Mouse (Mus musculus): ENCODE data around the gene Bmpr1b. TPM values are rescaled to one million over a fixed set of nuclear protein-coding genes. Genes with fewer than 3 reads are reported as not detected.

The Bmpr1b gene
- polyA plus RNA-seq, 1 experiment, result 0.25 TPM

DNA sequence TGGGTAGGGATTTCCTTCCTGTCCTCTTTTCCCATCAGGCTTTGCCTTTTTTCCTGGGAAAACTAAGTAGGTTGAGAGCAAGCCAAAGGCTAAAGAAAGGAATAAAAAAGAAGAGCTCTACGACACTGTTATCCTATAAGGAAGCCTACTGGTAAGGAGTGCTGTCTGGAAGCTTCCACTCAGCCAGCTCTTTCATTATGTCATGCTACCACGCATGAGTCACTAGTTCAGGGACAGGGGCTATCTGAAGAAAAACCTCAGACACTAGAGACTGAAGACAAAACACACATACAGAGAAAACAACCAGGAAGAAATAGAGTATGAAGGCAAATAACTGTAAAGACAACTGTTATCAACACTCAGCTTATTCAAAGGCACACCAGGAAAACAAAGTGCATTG, 286.7 kb downstream of the Bmpr1b start:
- H3K4me3 ChIP-seq (ENCODE audit: low read depth, low read length), result no peak overlapping the region
- TF ChIP-seq EP300 (IDR thresholded peaks at IDR 0.05; ENCODE audit: insufficient read depth, low read depth, low read length), result no peak
- TF ChIP-seq POLR2A (IDR thresholded peaks at IDR 0.05; ENCODE audit: insufficient read depth, low read length), result no peak
- TF ChIP-seq CTCF (IDR thresholded peaks at IDR 0.05; ENCODE audit: low read depth, low read length), result no peak
- H3K9me3 ChIP-seq (replicated peaks; ENCODE audit: control insufficient read depth, insufficient read depth, low read length, poor library complexity, severe bottlenecking), result no peaks in the 10 kb centered on the region
- H3K27ac ChIP-seq (ENCODE audit: insufficient read depth, low read length), result no peak overlapping the region
- no peak overlapping the region for H3K9ac ChIP-seq (ENCODE audit: low read depth, poor library complexity, severe bottlenecking)
- no peaks in the 10 kb centered on the region for H3K4me1 ChIP-seq (ENCODE audit: control insufficient read depth, insufficient read depth, low read length)
- no peaks in the 10 kb centered on the region for H3K27me3 ChIP-seq (ENCODE audit: control insufficient read depth, insufficient read depth, low read length, poor library complexity, severe bottlenecking)
- H3K36me3 ChIP-seq (ENCODE audit: control insufficient read depth, insufficient read depth, low read length, poor library complexity, severe bottlenecking), result no peaks in the 10 kb centered on the region

DNA sequence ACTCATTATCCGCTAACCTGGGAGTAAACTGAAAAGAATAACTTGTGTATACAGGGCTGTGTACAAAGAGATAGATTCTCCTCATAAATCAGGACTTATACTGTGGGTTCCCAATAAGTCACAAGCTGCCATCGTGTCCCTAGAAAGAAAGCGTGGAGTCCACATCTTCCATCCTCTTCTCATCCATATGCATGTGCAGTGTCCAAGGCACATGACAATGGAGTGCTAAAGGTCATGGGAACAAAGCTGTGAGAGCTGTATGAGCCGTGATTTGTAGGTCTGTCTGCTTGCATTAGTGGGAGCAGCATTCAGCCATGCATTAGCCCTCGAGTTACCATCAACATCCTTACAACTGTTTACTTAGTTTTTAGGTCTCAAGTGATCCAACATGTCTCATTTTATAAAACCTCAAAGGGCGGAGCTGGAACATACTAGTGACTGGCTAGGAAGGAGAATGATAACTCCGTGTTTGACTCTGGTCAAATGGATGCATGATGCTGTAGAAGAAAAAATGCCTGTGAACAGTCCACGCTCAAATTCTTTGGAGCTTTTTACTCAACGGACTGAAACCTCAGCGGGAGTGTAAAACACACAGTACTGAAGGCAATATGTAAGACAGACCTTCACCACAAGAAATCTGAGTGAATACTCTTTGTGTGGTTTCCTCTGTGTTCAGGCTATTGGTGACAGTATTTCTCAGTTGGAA, 296.7 kb downstream of the Bmpr1b start:
- no peak overlapping the region for H3K4me3 ChIP-seq (ENCODE audit: low read depth, low read length)
- no peaks in the 10 kb centered on the region for H3K27me3 ChIP-seq (ENCODE audit: control insufficient read depth, insufficient read depth, low read length, poor library complexity, severe bottlenecking)
- H3K9me3 ChIP-seq (replicated peaks; ENCODE audit: control insufficient read depth, insufficient read depth, low read length, poor library complexity, severe bottlenecking), result no peaks in the 10 kb centered on the region
- H3K9ac ChIP-seq (ENCODE audit: low read depth, poor library complexity, severe bottlenecking), result no peak overlapping the region
- H3K27ac ChIP-seq (ENCODE audit: insufficient read depth, low read length), result no peak overlapping the region
- H3K4me1 ChIP-seq (ENCODE audit: control insufficient read depth, insufficient read depth, low read length), result no peaks in the 10 kb centered on the region
- H3K36me3 ChIP-seq (ENCODE audit: control insufficient read depth, insufficient read depth, low read length, poor library complexity, severe bottlenecking), result no peaks in the 10 kb centered on the region
- TF ChIP-seq EP300 (IDR thresholded peaks at IDR 0.05; ENCODE audit: insufficient read depth, low read depth, low read length) (no peak), POLR2A (IDR thresholded peaks at IDR 0.05; ENCODE audit: insufficient read depth, low read length) (no peak), CTCF (IDR thresholded peaks at IDR 0.05; ENCODE audit: low read depth, low read length) (no peak)

DNA sequence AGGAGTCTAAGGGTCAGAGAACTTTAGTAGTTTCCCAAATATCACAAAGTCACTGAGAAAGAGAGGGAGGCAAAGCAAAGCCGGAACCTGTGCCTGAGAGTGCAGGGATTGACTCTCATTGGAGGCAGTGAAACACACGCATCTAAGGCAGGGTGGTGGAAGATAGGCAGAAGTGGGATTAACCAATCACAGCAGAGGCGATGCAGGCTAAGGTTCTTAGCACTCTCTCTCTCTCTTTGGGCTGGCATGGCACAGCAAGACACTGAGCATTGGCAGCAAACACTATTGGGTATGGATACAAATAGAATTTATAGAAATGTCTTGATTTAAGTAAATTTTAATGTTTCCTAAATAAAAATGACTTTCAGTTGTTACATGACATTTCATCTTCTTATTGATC, 297.4 kb downstream of the Bmpr1b start:
- Histone ChIP-seq H3K9me3 (replicated peaks; ENCODE audit: control insufficient read depth, insufficient read depth, low read length, poor library complexity, severe bottlenecking) (no peaks in the 10 kb centered on the region), H3K27me3 (ENCODE audit: control insufficient read depth, insufficient read depth, low read length, poor library complexity, severe bottlenecking) (no peaks in the 10 kb centered on the region), H3K27ac (ENCODE audit: insufficient read depth, low read length) (no peak overlapping the region), H3K36me3 (ENCODE audit: control insufficient read depth, insufficient read depth, low read length, poor library complexity, severe bottlenecking) (no peaks in the 10 kb centered on the region), H3K4me1 (ENCODE audit: control insufficient read depth, insufficient read depth, low read length) (no peaks in the 10 kb centered on the region), H3K9ac (ENCODE audit: low read depth, poor library complexity, severe bottlenecking) (no peak overlapping the region), H3K4me3 (ENCODE audit: low read depth, low read length) (no peak overlapping the region)
- TF ChIP-seq EP300 (IDR thresholded peaks at IDR 0.05; ENCODE audit: insufficient read depth, low read depth, low read length) (no peak), CTCF (IDR thresholded peaks at IDR 0.05; ENCODE audit: low read depth, low read length) (no peak), POLR2A (IDR thresholded peaks at IDR 0.05; ENCODE audit: insufficient read depth, low read length) (no peak)

DNA sequence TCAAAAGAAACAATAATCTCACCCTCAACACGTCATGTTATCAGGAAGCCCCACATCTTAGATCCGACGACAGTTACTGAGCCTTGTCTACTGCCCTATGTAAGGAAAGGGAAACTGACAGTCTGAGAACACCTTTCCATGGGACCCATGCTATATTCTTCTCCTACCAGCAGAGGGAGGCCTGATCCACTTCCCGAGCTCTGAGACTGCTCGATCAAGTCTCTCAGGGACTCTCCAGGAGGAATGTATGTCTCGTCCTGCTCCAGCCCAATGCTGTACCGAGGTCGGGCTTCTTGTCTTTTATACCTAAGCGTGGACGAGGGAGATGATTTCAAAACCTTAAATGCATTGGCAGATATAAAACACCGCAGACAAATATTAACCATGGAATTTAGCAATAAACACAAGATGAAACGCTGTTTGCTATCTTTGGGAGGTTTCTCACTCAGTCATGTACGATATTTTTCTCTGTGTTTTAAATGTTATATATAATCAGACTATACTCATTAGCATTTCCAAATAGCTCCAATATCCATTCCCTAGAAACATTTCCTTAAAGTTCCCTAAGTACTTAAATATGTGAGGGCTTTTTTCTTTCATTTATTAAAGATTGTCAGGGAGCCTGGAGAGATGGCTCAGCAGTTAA, 306.3 kb downstream of the Bmpr1b start:
- Histone ChIP-seq H3K36me3 (ENCODE audit: control insufficient read depth, insufficient read depth, low read length, poor library complexity, severe bottlenecking) (no peaks in the 10 kb centered on the region), H3K4me1 (ENCODE audit: control insufficient read depth, insufficient read depth, low read length) (no peaks in the 10 kb centered on the region), H3K27ac (ENCODE audit: insufficient read depth, low read length) (no peak overlapping the region), H3K27me3 (ENCODE audit: control insufficient read depth, insufficient read depth, low read length, poor library complexity, severe bottlenecking) (no peaks in the 10 kb centered on the region), H3K4me3 (ENCODE audit: low read depth, low read length) (no peak overlapping the region), H3K9ac (ENCODE audit: low read depth, poor library complexity, severe bottlenecking) (no peak overlapping the region), H3K9me3 (replicated peaks; ENCODE audit: control insufficient read depth, insufficient read depth, low read length, poor library complexity, severe bottlenecking) (no peaks in the 10 kb centered on the region)
- TF ChIP-seq CTCF (IDR thresholded peaks at IDR 0.05; ENCODE audit: low read depth, low read length) (peak; percentile 64), EP300 (IDR thresholded peaks at IDR 0.05; ENCODE audit: insufficient read depth, low read depth, low read length) (no peak)

DNA sequence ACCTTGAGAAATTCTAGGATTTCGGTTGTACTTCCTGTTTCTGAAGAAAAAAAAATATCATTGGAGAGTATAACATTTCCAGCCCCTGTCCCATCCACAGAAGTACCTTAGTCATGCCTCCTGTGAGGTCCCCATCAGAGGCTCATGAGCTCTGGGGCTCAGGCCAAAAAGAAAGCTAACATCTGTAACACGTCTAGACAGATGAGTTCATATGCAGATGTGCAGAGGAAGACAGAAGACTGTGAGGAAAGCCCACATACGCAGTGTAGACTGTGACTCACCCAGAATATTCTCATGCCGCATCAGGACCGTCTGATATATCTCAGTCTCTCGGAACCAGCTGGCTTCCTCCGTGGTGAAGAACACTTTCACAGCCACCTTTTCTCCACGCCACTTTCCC, 312.1 kb downstream of the Bmpr1b start:
- Histone ChIP-seq H3K27ac (ENCODE audit: insufficient read depth, low read length) (no peak overlapping the region), H3K4me1 (ENCODE audit: control insufficient read depth, insufficient read depth, low read length) (no peaks in the 10 kb centered on the region), H3K36me3 (ENCODE audit: control insufficient read depth, insufficient read depth, low read length, poor library complexity, severe bottlenecking) (no peaks in the 10 kb centered on the region), H3K27me3 (ENCODE audit: control insufficient read depth, insufficient read depth, low read length, poor library complexity, severe bottlenecking) (no peaks in the 10 kb centered on the region; the same call in 1 of the 2 replicates), H3K9me3 (replicated peaks; ENCODE audit: control insufficient read depth, insufficient read depth, low read length, poor library complexity, severe bottlenecking) (no peaks in the 10 kb centered on the region), H3K4me3 (ENCODE audit: low read depth, low read length) (no peak overlapping the region), H3K9ac (ENCODE audit: low read depth, poor library complexity, severe bottlenecking) (no peak overlapping the region)
- TF ChIP-seq POLR2A (IDR thresholded peaks at IDR 0.05; ENCODE audit: insufficient read depth, low read length) (no peak), CTCF (IDR thresholded peaks at IDR 0.05; ENCODE audit: low read depth, low read length) (no peak), EP300 (IDR thresholded peaks at IDR 0.05; ENCODE audit: insufficient read depth, low read depth, low read length) (no peak)

DNA sequence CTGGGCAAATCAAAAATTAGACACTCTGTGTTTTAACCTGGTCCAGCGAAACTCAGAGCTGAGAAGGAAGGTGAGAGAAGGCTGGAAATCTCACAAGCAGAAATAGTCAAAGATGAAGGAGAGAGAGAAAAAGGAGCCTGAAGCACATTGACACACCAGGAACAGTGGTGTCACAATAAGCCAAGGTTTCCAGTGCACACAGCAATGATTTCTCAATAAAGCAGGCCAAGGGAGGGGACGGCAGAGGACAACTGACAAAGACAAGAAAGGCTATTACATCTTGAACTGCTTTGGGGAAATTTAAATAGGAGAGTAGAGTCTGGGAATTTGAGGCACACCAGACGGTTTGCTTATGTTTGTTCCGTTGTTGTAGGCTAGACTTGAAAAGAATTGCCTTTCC, 314.9 kb downstream of the Bmpr1b start:
- no peak overlapping the region for H3K9ac ChIP-seq (ENCODE audit: low read depth, poor library complexity, severe bottlenecking)
- H3K4me3 ChIP-seq (ENCODE audit: low read depth, low read length), result no peak overlapping the region
- H3K27ac ChIP-seq (ENCODE audit: insufficient read depth, low read length), result no peak overlapping the region
- H3K36me3 ChIP-seq (ENCODE audit: control insufficient read depth, insufficient read depth, low read length, poor library complexity, severe bottlenecking), result no peaks in the 10 kb centered on the region
- no peaks in the 10 kb centered on the region for H3K4me1 ChIP-seq (ENCODE audit: control insufficient read depth, insufficient read depth, low read length)
- no peak for TF ChIP-seq EP300 (IDR thresholded peaks at IDR 0.05; ENCODE audit: insufficient read depth, low read depth, low read length)
- TF ChIP-seq CTCF (IDR thresholded peaks at IDR 0.05; ENCODE audit: low read depth, low read length), result no peak
- no peak for TF ChIP-seq POLR2A (IDR thresholded peaks at IDR 0.05; ENCODE audit: insufficient read depth, low read length)
- H3K9me3 ChIP-seq (replicated peaks; ENCODE audit: control insufficient read depth, insufficient read depth, low read length, poor library complexity, severe bottlenecking), result no peaks in the 10 kb centered on the region
- no peaks in the 10 kb centered on the region; the same call in 1 of the 2 replicates for H3K27me3 ChIP-seq (ENCODE audit: control insufficient read depth, insufficient read depth, low read length, poor library complexity, severe bottlenecking)

Measured in ES-Bruce4 (cell line).